Mouse (Mus musculus): ENCODE measurements at regions not wholly inside any gene's neighbourhood (a gene's known extent, or its start where the extent isn't known, plus 50 kb on each side); places are given as distances from the start of the nearest gene placed in this dataset.

DNA sequence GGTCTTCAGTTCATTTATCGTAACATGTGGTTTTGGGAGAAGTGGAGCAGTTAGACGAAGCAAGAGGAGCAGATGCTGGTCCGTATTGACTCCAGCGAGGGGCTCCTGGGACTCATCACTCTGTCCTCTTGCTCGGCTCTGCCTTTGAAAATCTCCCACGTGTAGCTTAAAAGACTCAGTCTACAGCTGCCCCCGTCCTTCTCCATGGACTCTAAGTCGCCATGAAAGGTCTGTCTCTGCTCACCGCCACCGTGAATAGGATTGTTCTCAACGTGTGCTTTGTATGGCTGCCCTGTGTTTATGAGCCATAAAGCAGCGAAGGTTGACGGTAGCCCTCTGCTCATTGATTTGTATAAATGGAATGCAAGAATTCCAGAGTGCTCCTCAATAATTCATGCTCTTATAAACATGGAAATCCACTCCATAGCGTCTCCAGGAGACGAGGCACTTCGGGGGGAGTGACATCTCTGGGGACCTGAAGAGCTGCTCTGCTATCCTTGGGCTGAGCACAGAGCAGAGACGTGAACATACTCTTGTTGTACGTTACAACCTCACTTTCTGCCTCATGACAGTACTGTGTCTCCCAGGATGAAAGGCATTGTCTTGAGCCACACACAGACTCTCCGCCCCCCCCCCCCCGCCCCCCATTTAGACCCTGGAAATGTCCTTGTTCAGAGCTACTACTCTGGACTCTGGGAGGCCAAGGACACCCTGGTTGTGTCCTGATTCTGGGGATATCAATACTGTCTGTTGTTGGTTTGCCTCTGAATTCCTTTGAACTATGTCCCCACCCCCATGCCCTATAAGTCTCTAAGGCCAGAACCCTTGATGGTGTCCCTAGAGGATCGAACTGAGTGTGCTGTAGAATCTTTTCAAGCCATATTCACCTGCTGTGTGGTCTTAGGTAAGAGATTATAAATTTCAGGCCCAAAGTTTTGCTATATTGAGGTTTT, 90.8 kb upstream of the Hdac4 start:
- DNase-seq (ENCODE audit: low spot score), result no peak

GRCm38 (mm10) chr1:92284155-92284554, 88.7 kb upstream of the Hdac4 start:
- no peak for DNase-seq (ENCODE audit: low spot score)

- DNase-seq (ENCODE audit: low spot score), result no peak
Observed at GRCm38 (mm10) chr1:92277199-92277747, 81.8 kb upstream of the Hdac4 start.

GRCm38 (mm10) chr1:92275388-92275787, 79.9 kb upstream of the Hdac4 start:
- DNase-seq (ENCODE audit: low spot score), result no peak

DNA sequence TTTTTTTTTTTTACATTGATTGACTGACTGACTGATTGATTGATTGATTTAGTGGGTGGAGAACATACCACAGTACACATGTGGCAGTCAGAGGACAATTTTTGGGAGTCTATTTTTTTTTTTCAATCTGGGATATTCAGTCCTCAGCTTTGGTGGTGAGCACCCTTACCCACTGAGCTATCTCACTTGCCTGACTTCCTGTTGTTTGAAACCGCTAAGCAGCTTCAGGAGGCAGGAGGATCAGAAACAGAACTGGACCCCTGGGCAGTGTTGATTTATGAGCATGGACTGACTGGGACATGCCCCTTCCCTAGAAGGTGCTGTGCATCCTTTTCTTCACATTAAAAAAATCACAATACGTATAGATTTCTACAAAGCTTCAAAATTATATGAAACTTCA, 78.3 kb upstream of the Hdac4 start:
- DNase-seq (ENCODE audit: low spot score), result no peak

DNA sequence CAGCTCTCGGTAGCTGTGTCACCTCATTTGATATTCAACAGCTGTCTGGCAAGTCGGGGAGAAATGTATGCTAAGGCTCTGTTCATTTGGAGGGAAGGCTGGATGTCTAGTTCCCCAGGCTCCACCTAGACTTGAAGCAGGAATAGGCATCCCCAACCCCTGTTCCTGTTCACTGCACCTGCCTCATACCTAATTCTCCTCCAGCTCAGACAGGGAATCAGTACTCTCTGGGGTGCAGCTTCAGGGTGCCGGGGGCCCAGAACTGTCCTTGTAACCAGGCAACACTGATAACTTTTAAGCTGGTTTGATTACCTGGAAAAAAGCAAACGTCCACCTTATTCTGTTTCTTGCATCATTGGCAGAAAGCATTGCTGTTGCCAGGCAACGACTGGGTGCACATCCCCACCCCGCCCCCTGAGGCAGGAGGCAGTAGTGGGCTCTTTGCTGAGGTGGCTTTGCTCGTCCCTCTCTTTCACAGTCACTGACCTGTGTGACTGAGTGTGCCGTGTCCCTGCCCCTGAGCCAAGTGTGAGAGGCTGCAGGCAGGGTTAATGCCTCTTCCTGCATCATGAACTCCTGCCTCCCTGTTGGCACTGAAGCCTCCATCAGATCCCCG, 76.3 kb upstream of the Hdac4 start:
- no peak for DNase-seq (ENCODE audit: low spot score)

GRCm38 (mm10) chr1:92270486-92271058, 75.1 kb upstream of the Hdac4 start:
- DNase-seq (ENCODE audit: low spot score), result no peak

GRCm38 (mm10) chr1:92269464-92269863, 74.0 kb upstream of the Hdac4 start:
- no peak for DNase-seq (ENCODE audit: low spot score)

DNA sequence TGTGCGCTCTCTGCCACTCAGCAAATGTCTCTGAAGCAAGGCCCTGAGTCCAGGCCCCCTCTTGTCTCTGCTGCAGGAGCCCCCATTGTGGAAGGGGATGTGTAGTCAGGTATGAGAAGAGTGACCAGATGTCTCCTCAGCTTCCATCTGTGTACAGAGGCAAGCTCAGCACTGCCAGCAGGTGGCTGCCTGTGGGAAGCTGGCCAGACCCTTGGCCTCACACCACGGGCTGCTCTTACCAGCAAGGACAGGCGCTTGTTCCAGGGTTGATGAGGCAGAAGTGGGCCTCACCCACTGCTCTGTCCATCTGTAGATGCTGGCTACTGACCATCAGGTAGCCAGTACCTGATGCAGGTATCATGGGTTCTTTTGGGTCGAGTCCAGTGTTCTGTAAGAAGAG, 69.4 kb upstream of the Hdac4 start:
- DNase-seq (ENCODE audit: low spot score), result no peak

GRCm38 (mm10) chr1:92259715-92260392, 64.4 kb upstream of the Hdac4 start:
- no peak for DNase-seq (ENCODE audit: low spot score)

- DNase-seq (ENCODE audit: low spot score), result no peak
Observed at GRCm38 (mm10) chr1:92258026-92258425, 62.5 kb upstream of the Hdac4 start.

DNA sequence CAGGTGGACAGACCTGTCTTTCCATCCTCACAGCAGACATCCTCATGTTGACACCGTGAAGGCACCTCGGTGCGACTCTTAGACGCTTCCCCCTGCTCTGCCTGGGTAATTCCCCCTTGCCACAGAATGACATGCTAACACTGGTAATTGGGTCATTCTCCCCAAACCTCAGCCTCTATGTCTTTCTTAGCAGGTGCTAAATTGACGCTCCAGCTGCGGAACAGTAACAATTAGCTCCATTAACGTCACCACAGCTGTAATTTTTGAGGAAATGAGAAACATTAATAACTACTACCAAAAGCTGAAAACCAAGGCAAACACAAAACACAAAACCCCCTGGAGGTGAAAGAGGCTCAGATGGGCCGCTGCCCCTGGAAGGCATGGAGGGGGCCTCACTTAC, 57.6 kb upstream of the Hdac4 start:
- DNase-seq (ENCODE audit: low spot score), result no peak

DNA sequence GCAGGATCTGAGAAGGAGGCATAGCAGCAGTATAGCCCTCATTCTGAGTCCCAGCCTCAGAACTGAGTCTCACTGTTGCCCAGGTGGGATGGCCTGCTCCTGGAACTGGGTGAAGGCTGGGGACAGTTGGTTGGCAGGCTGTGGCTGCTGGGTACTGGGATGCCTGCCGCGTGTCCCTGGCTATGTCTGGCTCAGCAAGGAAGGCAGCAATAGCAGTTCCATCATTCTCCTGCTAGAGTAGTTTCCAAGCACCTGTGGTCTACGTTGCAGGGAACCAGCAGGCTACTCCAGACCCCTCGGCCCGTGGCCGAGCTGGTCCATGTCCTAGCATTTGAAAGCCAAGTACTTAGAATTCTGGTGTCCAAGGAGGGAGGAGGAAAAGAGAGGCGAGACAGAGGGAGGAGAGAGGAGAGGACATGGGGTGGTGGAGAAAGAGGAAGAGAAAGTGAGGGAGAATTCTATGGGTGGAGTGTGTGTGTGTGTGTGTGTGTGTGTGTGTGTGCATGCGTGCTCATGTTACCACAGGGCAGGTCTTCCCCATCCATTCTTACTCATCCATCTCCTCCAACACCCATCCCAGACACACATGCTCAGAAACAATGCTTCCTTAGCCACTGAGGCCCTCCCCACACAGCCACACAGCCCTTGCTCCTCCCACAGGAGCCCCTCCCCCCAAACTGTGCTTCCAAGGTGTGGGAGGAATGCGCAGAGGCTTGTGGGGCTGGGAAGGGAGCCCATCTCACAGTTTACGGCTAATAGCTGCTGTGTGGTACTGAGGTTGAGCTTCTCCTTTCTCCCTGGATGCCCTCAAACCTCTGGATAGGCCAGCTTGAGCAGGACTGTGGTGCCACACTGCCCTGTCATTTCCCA, 55.3 kb upstream of the Hdac4 start:
- no peak for DNase-seq (ENCODE audit: low spot score)
